Mouse (Mus musculus) megakaryocyte, embryonic 14.5 days (primary cell): ENCODE measurements at regions not wholly inside any gene's neighbourhood (a gene's known extent, or its start where the extent isn't known, plus 50 kb on each side); places are given as distances from the start of the nearest gene placed in this dataset.

Experiments
- FLI1 ChIP-seq: IDR thresholded peaks from 2 replicates; pipeline ENCODE4 v1.6.1; 2012; ENCODE audit warnings: low read length, inconsistent platforms, mixed read lengths
- GATA1 ChIP-seq: IDR thresholded peaks from 3 replicates; pipeline ENCODE4 v1.6.1; 2012; ENCODE audit warnings: mixed read lengths, low read length, inconsistent platforms, borderline replicate concordance

DNA sequence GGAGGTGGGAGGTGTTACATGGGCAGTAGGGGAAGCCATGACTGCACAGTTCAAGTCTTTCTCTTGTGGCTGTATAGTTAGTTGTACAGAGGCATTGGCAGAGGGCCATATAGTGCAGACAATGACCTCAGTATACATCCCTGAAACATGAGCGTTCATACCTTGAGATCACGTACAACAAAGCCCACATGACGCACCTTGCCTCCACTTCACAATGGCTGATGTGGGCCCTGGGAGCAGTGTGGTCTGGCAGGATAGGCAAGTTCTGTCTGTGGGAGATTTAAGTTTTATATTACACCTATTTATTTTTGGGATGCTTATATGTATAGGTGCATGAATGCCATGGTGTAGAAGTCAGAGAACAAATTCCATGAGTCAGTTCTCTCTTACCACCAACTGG lies 61.9 kb upstream of the Ccdc91 start:
- no peak for TF ChIP-seq GATA1
- TF ChIP-seq FLI1, result no peak
